Mouse (Mus musculus) intestine, embryonic 14.5 days (tissue): Measurements from ENCODE around the gene Nsrp1. TPM values are rescaled to one million over a fixed set of nuclear protein-coding genes. Genes with fewer than 3 reads are reported as not detected.
"Not testable (repeated sequence)": the region's sequence is repeated elsewhere in the genome, so short reads cannot be mapped to it uniquely, and the experiment has no call there.

Experiments
- ATAC-seq: fragments of 200-750 bp; cut with Nextera tagmentation; replicated peaks from 2 replicates; pipeline ENCODE4 v1.8.0; 2017; ENCODE audit warnings: low read depth, moderate number of reproducible peaks, moderate TSS enrichment, moderate library complexity; ENCODE audit not compliant: low FRiP score, low TSS enrichment
- DNase-seq: peaks from one replicate; pipeline ENCODE4 v3.0.0-alpha.2; 2018; ENCODE audit warnings: low spot score
- H3K27ac ChIP-seq: fragments of 300-500 bp; sonication (generic); 2 replicates; pipeline ENCODE4 v1.5.1; 2014; ENCODE audit warnings: low read depth, mild to moderate bottlenecking, control low read depth
- H3K27me3 ChIP-seq: fragments of 300-500 bp; sonication (generic); replicated peaks from 2 replicates; pipeline ENCODE4 v1.6.1; 2014; ENCODE audit warnings: low read length, control low read depth; ENCODE audit not compliant: control insufficient read depth, insufficient read depth
- H3K36me3 ChIP-seq: fragments of 300-500 bp; sonication (generic); 2 replicates; pipeline ENCODE4 v1.6.1; 2014; ENCODE audit warnings: low read length, control low read depth; ENCODE audit not compliant: control insufficient read depth, insufficient read depth
- H3K4me1 ChIP-seq: fragments of 300-500 bp; sonication (generic); replicated peaks from 2 replicates; pipeline ENCODE4 v1.6.1; 2014; ENCODE audit warnings: low read length, control low read depth, mixed read lengths; ENCODE audit not compliant: control insufficient read depth, insufficient read depth
- H3K4me2 ChIP-seq: fragments of 300-500 bp; sonication (generic); 2 replicates; pipeline ENCODE4 v1.6.1; 2014; ENCODE audit warnings: low read length
- H3K4me3 ChIP-seq: fragments of 300-500 bp; sonication (generic); 2 replicates; pipeline ENCODE4 v1.5.1; 2014; ENCODE audit warnings: low read depth, low read length, control low read depth, mixed read lengths
- H3K9ac ChIP-seq: fragments of 300-500 bp; sonication (generic); 2 replicates; pipeline ENCODE4 v1.6.1; 2014; ENCODE audit warnings: mild to moderate bottlenecking, low read length
- H3K9me3 ChIP-seq: fragments of 300-500 bp; sonication (generic); 2 replicates; pipeline ENCODE4 v1.6.1; 2016; ENCODE audit warnings: low read length, control low read depth; ENCODE audit not compliant: control insufficient read depth
- WGBS: fragments of 180-500 bp; shearing (Covaris S2); extraction: QIAGEN DNeasy Blood & Tissue Kit; methylation state at CpG from one replicate; pipeline ENCODE4 v1.1.7; 2014; 5-methylcytosine and 5-hydroxymethylcytosine counted together
- polyA plus RNA-seq: library from polyadenylated mRNA; unstranded; fragments of >200 nt; fragmentation: Nextera tagmentation; extraction: Ambion mirVana; gene quantifications from 2 replicates; pipeline ENCODE4 v1.2.1, GENCODE M21; 2014

Nsrp1 gene
- 53.3 and 53.6 TPM in 2 replicates for polyA plus RNA-seq

DNA sequence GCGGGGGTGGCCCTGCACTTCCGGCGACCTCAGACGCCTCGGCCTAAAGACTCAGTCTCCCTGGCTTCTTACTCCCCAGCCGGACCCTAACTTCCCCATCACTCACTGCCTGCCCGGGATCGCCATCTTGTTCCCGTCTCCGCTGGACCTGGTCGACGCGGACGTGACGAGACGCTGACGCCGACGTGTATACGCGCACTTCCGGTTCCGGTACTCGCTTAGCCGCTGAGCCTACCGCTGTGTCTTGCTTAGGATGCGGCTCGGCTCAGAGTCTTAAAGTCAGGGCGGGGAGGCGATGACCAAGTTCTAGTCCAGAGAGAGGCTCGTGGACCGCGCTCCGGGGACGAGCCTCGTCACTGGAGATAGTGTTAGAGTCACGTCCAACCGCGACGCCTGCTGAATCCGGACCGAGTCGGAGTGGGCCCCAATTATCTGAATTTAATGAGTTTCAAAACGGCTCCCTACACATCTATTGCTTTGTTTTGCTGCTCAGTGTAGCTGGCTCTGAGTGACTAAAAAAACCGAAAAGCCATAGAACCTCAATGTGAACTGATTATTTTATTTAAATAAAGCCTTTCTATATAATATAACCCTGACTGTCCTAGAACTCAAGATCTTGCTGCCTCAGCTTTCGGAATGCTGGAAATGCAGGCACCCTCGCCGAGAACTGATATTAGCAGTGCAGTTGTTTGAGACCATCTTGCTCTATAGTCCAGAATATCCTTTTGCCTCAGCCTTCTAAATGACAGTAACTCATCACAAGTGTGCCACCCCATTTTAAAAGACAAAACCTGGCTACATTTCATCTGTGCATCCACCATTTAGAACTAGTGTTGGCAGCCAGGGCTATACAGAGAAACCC is at the start of gene Nsrp1:
TSS of gene Nsrp1 (minus strand) at position 163 of the 862 bp plus-strand sequence.
- H3K36me3 ChIP-seq: peaks cover 29% of the 10 kb centered on the region
- no peaks in the 10 kb centered on the region for H3K4me1 ChIP-seq
- peak; percentile 95 for DNase-seq
- H3K4me3 ChIP-seq: peak within 1 kb of the TSS; percentile 62
- peak within 1 kb of the TSS; percentile 84 for H3K27ac ChIP-seq
- peak within 1 kb of the TSS; percentile 76 for H3K9ac ChIP-seq
- H3K4me2 ChIP-seq: peak within 1 kb of the TSS; percentile 64
- ATAC-seq: peak; percentile 99
- H3K27me3 ChIP-seq: no peaks in the 10 kb centered on the region; the same call in 1 of the 2 replicates
- no peaks in the 10 kb centered on the region for H3K9me3 ChIP-seq
- 4% methylated on average over 48 of the region's 48 CpGs for WGBS

DNA sequence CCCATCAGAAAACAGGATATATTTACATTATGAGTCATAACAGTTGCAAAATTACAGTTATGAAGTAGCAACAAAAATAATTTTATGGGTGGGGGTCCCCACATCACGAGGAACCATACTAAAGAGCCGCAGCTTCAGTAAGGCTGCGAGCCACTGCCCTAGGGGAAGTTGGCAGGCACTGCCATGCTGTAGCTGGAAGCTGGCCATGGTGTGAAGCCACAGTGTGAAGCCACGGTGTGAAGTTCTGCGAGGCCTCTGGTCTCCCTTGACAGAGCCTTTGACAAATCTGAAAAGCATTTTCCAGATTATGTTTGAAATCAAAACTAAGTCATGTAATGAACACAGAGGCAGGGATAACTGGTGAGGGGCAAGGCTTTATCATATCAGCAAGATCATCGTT is 32.9 kb upstream of the Nsrp1 start:
- WGBS: 84% methylated on average over 6 of the region's 6 CpGs
- DNase-seq (no peak), ATAC-seq (no peak)
- Histone ChIP-seq H3K9me3 (no peaks in the 10 kb centered on the region), H3K36me3 (no peaks in the 10 kb centered on the region), H3K9ac (no peak overlapping the region), H3K4me3 (no peak overlapping the region), H3K4me2 (no peak overlapping the region), H3K27me3 (no peaks in the 10 kb centered on the region), H3K4me1 (no peaks in the 10 kb centered on the region), H3K27ac (no peak overlapping the region)

DNA sequence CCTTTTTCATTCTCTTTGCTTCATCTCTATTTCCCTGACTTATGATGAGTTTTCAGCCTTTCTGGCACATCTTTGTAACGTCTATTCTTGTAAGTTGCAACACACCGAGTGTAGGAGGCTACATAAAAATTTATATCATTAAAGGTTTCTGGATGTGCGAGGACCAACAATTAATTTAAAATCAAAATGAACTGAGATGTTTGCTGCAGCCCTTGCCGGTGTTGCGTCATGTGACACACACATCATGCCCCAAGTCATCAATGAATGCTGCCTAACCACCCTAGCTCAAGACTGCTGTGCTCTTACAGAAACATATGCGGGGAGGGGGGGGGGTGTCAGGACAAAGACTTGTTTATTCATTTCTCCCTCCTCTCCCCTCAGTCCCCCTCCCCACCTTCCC is 30.2 kb upstream of the Nsrp1 start:
- H3K9ac ChIP-seq: no peak overlapping the region
- no peak overlapping the region for H3K4me2 ChIP-seq
- H3K4me1 ChIP-seq: no peaks in the 10 kb centered on the region
- 90% methylated on average over 6 of the region's 6 CpGs for WGBS
- H3K9me3 ChIP-seq: no peaks in the 10 kb centered on the region
- no peaks in the 10 kb centered on the region for H3K27me3 ChIP-seq
- H3K27ac ChIP-seq: no peak overlapping the region
- DNase-seq: no peak
- H3K4me3 ChIP-seq: no peak overlapping the region
- H3K36me3 ChIP-seq: no peaks in the 10 kb centered on the region
- no peak for ATAC-seq

DNA sequence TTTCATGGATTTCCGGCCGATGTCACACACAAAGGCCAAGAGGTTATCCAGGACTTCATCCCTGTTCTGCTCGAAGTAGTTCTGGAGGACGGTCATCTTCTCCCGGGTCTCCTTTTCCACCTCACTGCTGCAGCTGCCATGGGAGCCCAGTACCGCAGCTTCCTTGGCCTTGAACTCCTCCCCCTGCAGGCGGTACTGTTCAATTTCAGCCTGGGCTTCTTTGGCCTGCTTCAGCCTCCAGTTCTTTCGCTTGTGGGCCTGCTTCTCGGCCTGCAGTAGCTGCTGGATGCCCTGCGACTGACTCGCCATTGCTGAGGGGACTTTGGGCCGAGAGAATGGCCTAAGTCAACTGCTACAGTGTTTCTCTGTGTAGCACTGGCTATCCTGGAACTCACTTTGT is 29.6 kb upstream of the Nsrp1 start:
- H3K9ac ChIP-seq, H3K27me3 ChIP-seq, H3K9me3 ChIP-seq, H3K4me2 ChIP-seq, ATAC-seq, H3K4me3 ChIP-seq, H3K4me1 ChIP-seq, H3K27ac ChIP-seq, DNase-seq, H3K36me3 ChIP-seq: not testable (repeated sequence)
- WGBS: 80% methylated on average over 12 of the region's 12 CpGs

DNA sequence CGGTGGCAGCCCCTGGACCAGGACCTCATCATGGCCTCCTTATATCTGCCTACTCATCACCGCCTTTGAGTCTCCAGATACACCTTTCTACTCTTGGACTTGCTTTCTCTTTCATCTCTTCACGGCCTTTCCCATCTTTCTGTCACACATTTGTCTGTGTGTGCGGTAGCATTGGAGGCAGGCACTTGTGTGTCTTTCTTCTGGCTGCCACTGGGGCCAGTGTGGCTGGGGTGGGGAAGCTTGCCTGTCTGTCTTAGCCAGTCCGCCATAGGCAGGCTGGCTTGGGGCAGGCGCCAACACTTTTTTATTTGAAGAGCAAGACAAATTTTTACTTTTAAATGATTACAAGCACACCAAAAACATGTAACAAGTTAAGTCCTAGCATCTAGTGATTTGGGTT is 28.7 kb upstream of the Nsrp1 start:
- Histone ChIP-seq H3K27ac (no peak overlapping the region), H3K9me3 (no peaks in the 10 kb centered on the region), H3K4me1 (no peaks in the 10 kb centered on the region), H3K4me3 (no peak overlapping the region), H3K4me2 (no peak overlapping the region), H3K9ac (no peak overlapping the region), H3K36me3 (no peaks in the 10 kb centered on the region), H3K27me3 (no peaks in the 10 kb centered on the region)
- WGBS: 97% methylated on average over 6 of the region's 6 CpGs
- DNase-seq (no peak), ATAC-seq (no peak)

DNA sequence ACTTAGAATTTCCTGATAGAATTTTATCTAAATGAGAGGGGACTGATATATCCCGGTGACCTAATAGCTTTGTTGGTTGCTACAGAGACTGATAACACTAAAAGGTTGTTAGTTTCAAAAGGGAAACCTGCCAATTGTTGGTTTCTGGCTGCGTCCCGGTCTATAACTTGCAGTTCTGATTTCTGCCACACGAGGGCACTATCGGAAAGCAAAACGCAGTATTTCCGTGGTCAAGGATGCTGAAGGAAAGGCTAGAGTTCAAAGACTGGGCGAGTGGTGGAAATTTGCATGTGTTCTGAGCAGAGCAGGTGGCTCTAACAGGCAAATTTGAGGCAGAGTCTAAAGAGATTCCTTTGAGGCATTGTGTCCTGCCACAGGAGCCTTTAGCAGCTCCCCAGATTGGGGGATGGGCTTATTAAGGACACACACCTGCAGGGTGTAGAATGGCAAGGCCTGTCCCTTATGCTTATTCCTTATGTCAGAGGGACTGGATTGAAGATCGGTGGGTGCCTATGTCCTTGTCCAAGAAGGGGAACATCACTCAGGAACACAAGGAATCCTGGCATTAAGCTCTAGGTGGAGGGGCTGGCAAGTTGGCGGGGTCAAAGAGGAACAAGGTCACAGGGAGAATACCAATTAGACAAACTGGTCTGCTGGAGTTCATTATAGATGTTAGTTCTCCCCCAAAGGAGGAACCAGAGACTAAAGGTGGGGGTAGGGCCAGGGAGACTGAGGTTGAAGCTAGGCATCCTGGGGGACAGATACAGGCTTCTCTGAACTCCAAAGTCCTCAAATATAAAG is 22.1 kb upstream of the Nsrp1 start:
- Histone ChIP-seq H3K27me3 (no peaks in the 10 kb centered on the region), H3K4me3 (no peak overlapping the region), H3K4me2 (no peak overlapping the region; the same call in 1 of the 2 replicates), H3K4me1 (peaks cover 4% of the 10 kb centered on the region; the same call in 1 of the 2 replicates), H3K9me3 (no peaks in the 10 kb centered on the region), H3K27ac (no peak overlapping the region), H3K9ac (no peak overlapping the region), H3K36me3 (no peaks in the 10 kb centered on the region)
- peak; percentile 55 for ATAC-seq
- 15% methylated on average over 10 of the region's 10 CpGs for WGBS
- DNase-seq: peak; percentile 96

DNA sequence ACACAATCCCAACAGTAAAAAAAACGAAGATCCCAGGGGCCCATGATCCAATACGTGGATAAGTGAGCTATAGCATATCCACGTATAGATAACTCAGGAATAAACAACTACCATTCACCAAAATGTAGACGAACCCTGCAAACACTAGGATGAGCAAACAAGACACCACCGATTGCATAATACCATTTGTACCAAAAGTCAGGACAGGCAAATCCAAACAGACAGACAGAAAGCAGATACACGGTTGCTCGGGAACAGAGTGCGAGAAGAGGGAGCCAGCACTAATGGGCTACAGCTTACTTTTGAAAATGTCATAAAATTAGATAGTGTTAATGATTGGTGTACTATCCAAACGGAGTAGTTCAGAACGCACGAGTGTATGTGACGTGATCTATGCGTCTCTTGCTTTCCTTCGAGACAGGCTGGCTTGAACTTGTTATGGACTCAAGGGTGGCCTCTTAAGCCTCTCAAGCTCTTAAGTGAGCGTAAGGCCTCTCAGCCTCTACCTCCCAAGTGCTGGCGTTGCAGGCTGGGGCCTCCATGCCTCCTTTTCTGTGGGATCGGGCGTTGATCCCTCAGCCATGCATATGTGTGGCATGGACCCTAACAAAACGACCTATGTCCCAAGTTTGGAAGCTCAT is 20.2 kb upstream of the Nsrp1 start:
- no peak overlapping the region for H3K27ac ChIP-seq
- DNase-seq: no peak
- no peak overlapping the region for H3K9ac ChIP-seq
- H3K4me3 ChIP-seq: no peak overlapping the region
- peaks cover 10% of the 10 kb centered on the region for H3K4me1 ChIP-seq
- WGBS: 42% methylated on average over 19 of the region's 19 CpGs
- no peaks in the 10 kb centered on the region for H3K27me3 ChIP-seq
- H3K36me3 ChIP-seq: no peaks in the 10 kb centered on the region
- no peak overlapping the region for H3K4me2 ChIP-seq
- no peak for ATAC-seq
- H3K9me3 ChIP-seq: no peaks in the 10 kb centered on the region

DNA sequence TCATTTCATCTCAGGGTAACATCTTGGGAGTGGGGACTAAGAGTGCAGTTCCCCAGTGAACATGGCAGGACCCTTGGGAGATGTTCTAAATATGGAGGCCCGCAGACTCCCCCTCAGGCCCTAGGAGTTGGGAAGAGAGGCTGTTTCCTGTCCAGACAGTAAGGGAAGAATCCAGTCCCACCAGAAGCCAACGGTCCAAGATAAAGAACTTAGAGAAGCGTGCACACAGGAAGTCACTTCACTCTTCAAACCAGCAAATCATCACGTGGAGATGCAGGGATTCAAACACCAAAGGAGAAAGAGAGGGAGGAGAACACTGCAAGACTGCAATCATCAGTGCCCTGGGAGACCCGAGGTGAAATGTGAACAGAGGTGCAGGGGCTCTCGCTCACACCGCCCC is 18.8 kb upstream of the Nsrp1 start:
- DNase-seq: no peak
- Histone ChIP-seq H3K9ac (no peak overlapping the region), H3K4me2 (no peak overlapping the region), H3K36me3 (no peaks in the 10 kb centered on the region), H3K4me1 (peaks cover 10% of the 10 kb centered on the region), H3K27ac (no peak overlapping the region), H3K27me3 (no peaks in the 10 kb centered on the region), H3K4me3 (no peak overlapping the region), H3K9me3 (no peaks in the 10 kb centered on the region)
- 61% methylated on average over 7 of the region's 7 CpGs for WGBS
- no peak for ATAC-seq
